Mouse (Mus musculus) liver, embryonic 12.5 days (tissue): ENCODE measurements around the gene Kcnab1. TPM values are rescaled to one million over a fixed set of nuclear protein-coding genes. Genes with fewer than 3 reads are reported as not detected.

Experiments
- ATAC-seq: fragments of 200-750 bp; cut with Nextera tagmentation; 2 replicates; pipeline ENCODE4 v1.8.0; 2017; ENCODE audit warnings: moderate number of reproducible peaks, mild to moderate bottlenecking, moderate library complexity
- H3K27ac ChIP-seq: fragments of 300-500 bp; sonication (generic); 2 replicates; pipeline ENCODE4 v1.5.1; 2016; ENCODE audit warnings: mild to moderate bottlenecking
- H3K27me3 ChIP-seq: fragments of 300-500 bp; sonication (generic); replicated peaks from 2 replicates; pipeline ENCODE4 v1.6.1; 2016; ENCODE audit warnings: mild to moderate bottlenecking, moderate library complexity
- H3K36me3 ChIP-seq: fragments of 300-500 bp; sonication (generic); 2 replicates; pipeline ENCODE4 v1.6.1; 2016; ENCODE audit warnings: mild to moderate bottlenecking, moderate library complexity
- H3K4me1 ChIP-seq: fragments of 300-500 bp; sonication (generic); 2 replicates; pipeline ENCODE4 v1.6.1; 2016
- H3K4me2 ChIP-seq: fragments of 300-500 bp; sonication (generic); 2 replicates; pipeline ENCODE4 v1.6.1; 2016; ENCODE audit warnings: mild to moderate bottlenecking, moderate library complexity
- H3K4me3 ChIP-seq: fragments of 300-500 bp; sonication (generic); 2 replicates; pipeline ENCODE4 v1.5.1; 2016; ENCODE audit warnings: mild to moderate bottlenecking, moderate library complexity
- H3K9ac ChIP-seq: fragments of 300-500 bp; sonication (generic); 2 replicates; pipeline ENCODE4 v1.6.1; 2016; ENCODE audit warnings: mild to moderate bottlenecking, moderate library complexity
- H3K9me3 ChIP-seq: fragments of 300-500 bp; sonication (generic); replicated peaks from 2 replicates; pipeline ENCODE4 v1.6.1; 2016; ENCODE audit warnings: mild to moderate bottlenecking, moderate library complexity
- WGBS: fragments of 180-500 bp; shearing (Covaris S2); methylation state at CpG from one replicate; pipeline ENCODE4 v1.1.7; 2016; ENCODE audit not compliant: insufficient replicate concordance; 5-methylcytosine and 5-hydroxymethylcytosine counted together
- polyA plus RNA-seq: library from polyadenylated mRNA; unstranded; fragments of >200 nt; fragmentation: Nextera tagmentation; extraction: Ambion mirVana; gene quantifications from 2 replicates; pipeline ENCODE4 v1.2.1, GENCODE M21; 2016

Kcnab1 gene
- polyA plus RNA-seq, 1 experiment from 2014 or later = 1.9 TPM

DNA sequence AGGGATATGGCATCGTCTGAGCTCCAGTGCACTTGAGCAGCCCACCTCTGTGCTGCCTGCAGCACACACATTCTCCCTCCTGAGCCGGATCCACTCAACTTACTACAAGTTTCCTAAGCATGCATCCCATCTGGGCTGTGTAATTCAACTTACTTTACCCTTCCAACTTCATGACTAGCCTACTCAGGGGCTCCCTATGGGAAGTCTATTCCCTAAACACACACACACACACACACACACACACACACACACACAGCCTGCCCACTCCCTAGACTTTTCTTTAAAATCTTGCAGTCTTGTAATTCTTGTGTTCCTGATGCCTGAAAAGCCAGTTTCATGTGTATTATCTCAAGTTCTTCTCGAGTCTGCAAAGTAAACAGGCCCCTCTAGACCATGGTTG, 216.1 kb downstream of the Kcnab1 start:
- Histone ChIP-seq H3K9ac (no peak overlapping the region), H3K4me1 (no peaks in the 10 kb centered on the region), H3K4me3 (no peak overlapping the region), H3K36me3 (no peaks in the 10 kb centered on the region), H3K9me3 (no peaks in the 10 kb centered on the region), H3K27ac (no peak overlapping the region), H3K27me3 (no peaks in the 10 kb centered on the region), H3K4me2 (no peak overlapping the region)
- ATAC-seq = no peak
- WGBS = 59% methylated on average over 3 of the region's 3 CpGs

- Histone ChIP-seq H3K9ac (no peak overlapping the region), H3K9me3 (no peaks in the 10 kb centered on the region), H3K4me3 (no peak overlapping the region), H3K4me2 (no peak overlapping the region), H3K36me3 (no peaks in the 10 kb centered on the region), H3K27ac (no peak overlapping the region), H3K27me3 (no peaks in the 10 kb centered on the region), H3K4me1 (no peaks in the 10 kb centered on the region)
- ATAC-seq = no peak
- 74% methylated on average over 4 of the region's 4 CpGs for WGBS
Measured at GRCm38 (mm10) chr3:65328814-65329213, 219.6 kb downstream of the Kcnab1 start.

- Histone ChIP-seq H3K36me3 (no peaks in the 10 kb centered on the region), H3K4me1 (no peaks in the 10 kb centered on the region), H3K27ac (no peak overlapping the region), H3K4me2 (no peak overlapping the region), H3K9ac (no peak overlapping the region), H3K9me3 (no peaks in the 10 kb centered on the region), H3K27me3 (no peaks in the 10 kb centered on the region), H3K4me3 (no peak overlapping the region)
- 73% methylated on average over 10 of the region's 10 CpGs for WGBS
- ATAC-seq = no peak
Measured at GRCm38 (mm10) chr3:65337835-65338464, 228.8 kb downstream of the Kcnab1 start.

- H3K4me2 ChIP-seq = no peak overlapping the region
- WGBS = 65% methylated on average over 5 of the region's 5 CpGs
- no peak overlapping the region for H3K4me3 ChIP-seq
- H3K9me3 ChIP-seq = no peaks in the 10 kb centered on the region
- H3K27ac ChIP-seq = no peak overlapping the region
- no peaks in the 10 kb centered on the region for H3K27me3 ChIP-seq
- H3K9ac ChIP-seq = no peak overlapping the region
- H3K36me3 ChIP-seq = no peaks in the 10 kb centered on the region
- H3K4me1 ChIP-seq = no peaks in the 10 kb centered on the region
- ATAC-seq = no peak
Measured at GRCm38 (mm10) chr3:65340173-65340951, 231.2 kb downstream of the Kcnab1 start.

- ATAC-seq = no peak
- Histone ChIP-seq H3K4me1 (no peaks in the 10 kb centered on the region), H3K4me3 (no peak overlapping the region), H3K36me3 (no peaks in the 10 kb centered on the region), H3K27me3 (no peaks in the 10 kb centered on the region), H3K27ac (no peak overlapping the region), H3K4me2 (no peak overlapping the region), H3K9me3 (no peaks in the 10 kb centered on the region), H3K9ac (no peak overlapping the region)
- WGBS = 80% methylated on average over 1 of the region's 1 CpGs
Measured at GRCm38 (mm10) chr3:65346176-65346575, 237.0 kb downstream of the Kcnab1 start.

GRCm38 (mm10) chr3:65352278-65353127, 243.3 kb downstream of the Kcnab1 start:
- Histone ChIP-seq H3K4me1 (no peaks in the 10 kb centered on the region), H3K27me3 (no peaks in the 10 kb centered on the region), H3K9ac (no peak overlapping the region), H3K36me3 (no peaks in the 10 kb centered on the region), H3K4me2 (no peak overlapping the region), H3K27ac (no peak overlapping the region), H3K4me3 (no peak overlapping the region), H3K9me3 (no peaks in the 10 kb centered on the region)
- 32% methylated on average over 4 of the region's 4 CpGs for WGBS
- no peak for ATAC-seq

- WGBS = 60% methylated on average over 10 of the region's 10 CpGs
- Histone ChIP-seq H3K4me2 (no peak overlapping the region), H3K4me3 (no peak overlapping the region), H3K27ac (no peak overlapping the region), H3K36me3 (no peaks in the 10 kb centered on the region), H3K9me3 (no peaks in the 10 kb centered on the region), H3K4me1 (no peaks in the 10 kb centered on the region), H3K27me3 (no peaks in the 10 kb centered on the region), H3K9ac (no peak overlapping the region)
- ATAC-seq = no peak
Measured at GRCm38 (mm10) chr3:65353263-65354037, 244.3 kb downstream of the Kcnab1 start.

DNA sequence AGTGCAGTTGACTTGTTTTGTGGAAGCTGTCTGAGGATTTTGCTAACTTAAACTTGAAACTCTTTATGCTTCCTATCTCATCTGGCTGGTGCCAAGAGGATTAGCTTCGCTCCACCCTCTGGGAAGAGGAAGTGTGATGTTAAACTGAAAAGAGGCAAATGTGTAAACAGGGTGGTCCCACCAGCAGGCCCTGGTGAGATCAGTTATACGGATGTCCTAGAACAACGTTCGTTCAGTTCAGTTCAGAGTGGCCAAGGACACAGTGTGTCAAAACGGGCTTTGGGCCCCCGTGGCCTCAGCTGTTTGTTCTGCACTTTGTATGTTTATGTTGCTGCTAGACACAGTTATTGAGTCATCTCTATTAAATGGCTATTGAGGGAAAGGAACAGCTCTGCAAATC, 246.3 kb downstream of the Kcnab1 start:
- Histone ChIP-seq H3K4me1 (peaks cover 5% of the 10 kb centered on the region), H3K27ac (no peak overlapping the region)

DNA sequence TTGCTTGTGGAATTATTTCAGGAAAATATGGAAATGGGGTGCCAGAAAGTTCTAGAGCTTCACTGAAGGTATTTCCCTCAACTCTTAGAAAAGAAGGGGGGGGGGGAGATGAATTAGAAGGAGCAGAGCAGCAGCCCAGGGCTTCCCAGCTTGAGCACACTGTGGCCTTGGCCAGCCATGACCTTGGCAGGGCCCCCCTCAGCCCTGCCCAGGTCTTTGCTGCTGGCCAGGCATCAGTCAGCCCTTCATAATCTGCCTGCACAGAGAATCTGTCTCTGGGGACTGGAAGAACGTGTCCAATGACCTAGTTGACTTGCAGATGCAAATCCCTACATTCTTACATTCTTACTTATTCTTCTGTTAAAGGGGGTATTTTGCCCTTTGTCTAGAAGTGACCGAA, 249.1 kb downstream of the Kcnab1 start:
- Histone ChIP-seq H3K4me2 (no peak overlapping the region), H3K9ac (no peak overlapping the region), H3K4me3 (no peak overlapping the region), H3K36me3 (0 out of 2 replicates have a peak, but pooled peaks cover 3% of the 10 kb centered on the region), H3K27me3 (no peaks in the 10 kb centered on the region), H3K9me3 (no peaks in the 10 kb centered on the region), H3K27ac (no peak overlapping the region), H3K4me1 (peaks cover 7% of the 10 kb centered on the region)
- ATAC-seq = no peak
- WGBS = 71% methylated on average over 2 of the region's 2 CpGs

More for the DNA sequence above, 246.3 kb downstream of the Kcnab1 start:
- H3K36me3 ChIP-seq = no peaks in the 10 kb centered on the region
- H3K9me3 ChIP-seq = no peaks in the 10 kb centered on the region
- ATAC-seq = no peak
- no peak overlapping the region for H3K4me3 ChIP-seq
- H3K4me2 ChIP-seq = no peak overlapping the region
- 70% methylated on average over 6 of the region's 6 CpGs for WGBS
- H3K9ac ChIP-seq = no peak overlapping the region
- no peaks in the 10 kb centered on the region for H3K27me3 ChIP-seq

- ATAC-seq = no peak
- Histone ChIP-seq H3K36me3 (0 out of 2 replicates have a peak, but pooled peaks cover 6% of the 10 kb centered on the region), H3K27ac (no peak overlapping the region), H3K9me3 (no peaks in the 10 kb centered on the region), H3K9ac (no peak overlapping the region), H3K4me2 (no peak overlapping the region), H3K4me3 (no peak overlapping the region), H3K27me3 (no peaks in the 10 kb centered on the region), H3K4me1 (peaks cover 7% of the 10 kb centered on the region)
- WGBS = 70% methylated on average over 2 of the region's 2 CpGs
Measured at GRCm38 (mm10) chr3:65358841-65359240, 249.7 kb downstream of the Kcnab1 start.

- Histone ChIP-seq H3K9ac (no peak overlapping the region), H3K4me2 (no peak overlapping the region), H3K36me3 (peaks cover 11% of the 10 kb centered on the region; the same call in 1 of the 2 replicates), H3K4me1 (peaks cover 7% of the 10 kb centered on the region), H3K4me3 (no peak overlapping the region), H3K9me3 (no peaks in the 10 kb centered on the region), H3K27ac (no peak overlapping the region), H3K27me3 (no peaks in the 10 kb centered on the region)
- ATAC-seq = no peak
- 26% methylated on average over 8 of the region's 8 CpGs for WGBS
Measured at GRCm38 (mm10) chr3:65360163-65360969, 251.2 kb downstream of the Kcnab1 start.
